Mouse (Mus musculus) adrenal gland, adult 2 months (tissue): ENCODE measurements around the gene Pnldc1. TPM values are rescaled to one million over a fixed set of nuclear protein-coding genes. Genes with fewer than 3 reads are reported as not detected.
A peak's percentile ranks its signal among the peaks of the same experiment; 100 is the strongest.
"Not testable (repeated sequence)": the region's sequence is repeated elsewhere in the genome, so short reads cannot be mapped to it uniquely, and the experiment has no call there.

Experiments used
- DNase-seq: peaks from one replicate; pipeline ENCODE4 v3.0.0; 2021
- long read RNA-seq: library from polyadenylated mRNA; stranded (forward); transcript quantifications from one replicate; pipeline ENCODE4 v2.0.0, GENCODE M21; 2021
- polyA plus RNA-seq: library from polyadenylated mRNA; depleted of rRNA; stranded (reverse); fragments of >200 nt; gene quantifications from 2 replicates; pipeline ENCODE4 v1.2.3, GENCODE M21; 2012; rRNA removed
- total RNA-seq, 2 experiments: library from RNA; stranded (reverse); gene quantifications; 2 replicates each; pipeline ENCODE4 v1.2.3; 2021

Gene Pnldc1
- total RNA-seq (1 to 10 TPM; 4.6 TPM), polyA plus RNA-seq (1.5 and 2.8 TPM in 2 replicates)
- long read RNA-seq, partial matches to known transcripts = 1 of 4 reads
- long read RNA-seq, other reads (novel, unspliced or antisense) = 3 of 4 reads

GRCm38 (mm10) chr17:12909361-12910280 lies at the start of gene Pnldc1:
Gene Pnldc1, minus strand, starts transcription at chr17:12910230.
- DNase-seq = peak; percentile 33

- DNase-seq = not testable (repeated sequence)
Observed at GRCm38 (mm10) chr17:12959377-12959776, 49.3 kb upstream of the Pnldc1 start.

GRCm38 (mm10) chr17:12956664-12957063 lies 46.6 kb upstream of the Pnldc1 start:
- no peak for DNase-seq

- DNase-seq = no peak
Observed at GRCm38 (mm10) chr17:12949669-12950068, 39.6 kb upstream of the Pnldc1 start.

GRCm38 (mm10) chr17:12942459-12943162 lies 32.6 kb upstream of the Pnldc1 start:
- no peak for DNase-seq

- no peak for DNase-seq
Observed at GRCm38 (mm10) chr17:12941543-12942260, 31.7 kb upstream of the Pnldc1 start.

- peak; percentile 38 for DNase-seq
Observed at GRCm38 (mm10) chr17:12940151-12940805, 30.2 kb upstream of the Pnldc1 start, which contains the start of gene Acat3. Gene Acat3, minus strand, starts transcription at chr17:12940600.

- not testable (repeated sequence) for DNase-seq
Observed at GRCm38 (mm10) chr17:12939377-12940148, 29.5 kb upstream of the Pnldc1 start.

- no peak for DNase-seq
Observed at GRCm38 (mm10) chr17:12938077-12938476, 28.0 kb upstream of the Pnldc1 start.

- DNase-seq = peak; percentile 20
Observed at GRCm38 (mm10) chr17:12937412-12937970, 27.5 kb upstream of the Pnldc1 start.

GRCm38 (mm10) chr17:12935719-12936118 lies 25.7 kb upstream of the Pnldc1 start:
- DNase-seq = no peak

GRCm38 (mm10) chr17:12931576-12931975 lies 21.5 kb upstream of the Pnldc1 start:
- not testable (repeated sequence) for DNase-seq

- DNase-seq = no peak
Observed at GRCm38 (mm10) chr17:12925703-12926180, 15.7 kb upstream of the Pnldc1 start.

- DNase-seq = peak; percentile 26
Observed at GRCm38 (mm10) chr17:12925001-12925400, 15.0 kb upstream of the Pnldc1 start.

- no peak for DNase-seq
Observed at GRCm38 (mm10) chr17:12921073-12921472, 11.0 kb upstream of the Pnldc1 start.

GRCm38 (mm10) chr17:12916588-12917380 lies 6.8 kb upstream of the Pnldc1 start:
- DNase-seq = no peak

GRCm38 (mm10) chr17:12915881-12916583 lies 6.0 kb upstream of the Pnldc1 start, which contains the start of gene Mrpl18:
Gene Mrpl18, minus strand, starts transcription at chr17:12916345.
- peak; percentile 100 for DNase-seq

- no peak for DNase-seq
Observed at GRCm38 (mm10) chr17:12915488-12915880, 5.5 kb upstream of the Pnldc1 start, which contains the start of gene Tcp1. Gene Tcp1, plus strand, starts transcription at chr17:12915701.
